Mouse (Mus musculus) kidney, embryonic 14.5 days (tissue): ENCODE data around the gene Ednra. TPM values are rescaled to one million over a fixed set of nuclear protein-coding genes. Genes with fewer than 3 reads are reported as not detected.

ENCODE experiments used
- ATAC-seq: fragments of 200-750 bp; cut with Nextera tagmentation; 2 replicates; pipeline ENCODE4 v1.8.0; 2017; ENCODE audit warnings: moderate number of reproducible peaks, mild to moderate bottlenecking, moderate TSS enrichment, moderate library complexity; ENCODE audit not compliant: low FRiP score, low TSS enrichment
- H3K27ac ChIP-seq: fragments of 300-500 bp; sonication (generic); 2 replicates; pipeline ENCODE4 v1.5.1; 2014; ENCODE audit warnings: low read depth, mild to moderate bottlenecking, low read length, moderate library complexity, mixed read lengths
- H3K27me3 ChIP-seq: fragments of 300-500 bp; sonication (generic); 2 replicates; pipeline ENCODE4 v1.6.1; 2014; ENCODE audit warnings: mild to moderate bottlenecking, low read length; ENCODE audit not compliant: control insufficient read depth, insufficient read depth
- H3K36me3 ChIP-seq: fragments of 300-500 bp; sonication (generic); 2 replicates; pipeline ENCODE4 v1.6.1; 2014; ENCODE audit warnings: low read length, mixed read lengths; ENCODE audit not compliant: control insufficient read depth, insufficient read depth
- H3K4me1 ChIP-seq: fragments of 300-500 bp; sonication (generic); 2 replicates; pipeline ENCODE4 v1.6.1; 2014; ENCODE audit warnings: low read length, mixed read lengths; ENCODE audit not compliant: control insufficient read depth, insufficient read depth
- H3K4me2 ChIP-seq: fragments of 300-500 bp; sonication (generic); replicated peaks from 2 replicates; pipeline ENCODE4 v1.6.1; 2014; ENCODE audit warnings: low read depth, mild to moderate bottlenecking, low read length
- H3K4me3 ChIP-seq: fragments of 300-500 bp; sonication (generic); 2 replicates; pipeline ENCODE4 v1.5.1; 2014; ENCODE audit warnings: mild to moderate bottlenecking, low read length
- H3K9ac ChIP-seq: fragments of 300-500 bp; sonication (generic); 2 replicates; pipeline ENCODE4 v1.6.1; 2014; ENCODE audit warnings: low read depth, mild to moderate bottlenecking, low read length, moderate library complexity
- H3K9me3 ChIP-seq: fragments of 300-500 bp; sonication (generic); 2 replicates; pipeline ENCODE4 v1.6.1; 2016; ENCODE audit warnings: low read length; ENCODE audit not compliant: control insufficient read depth
- WGBS: fragments of 180-500 bp; shearing (Covaris S2); extraction: QIAGEN DNeasy Blood & Tissue Kit; methylation state at CpG from one replicate; pipeline ENCODE4 v1.1.7; 2014; 5-methylcytosine and 5-hydroxymethylcytosine counted together
- polyA plus RNA-seq: library from polyadenylated mRNA; unstranded; fragments of >200 nt; fragmentation: Nextera tagmentation; extraction: Ambion mirVana; gene quantifications from 2 replicates; pipeline ENCODE4 v1.2.1, GENCODE M21; 2014

The Ednra gene
- polyA plus RNA-seq, 1 experiment from 2014 or later, result 28.9 TPM

DNA sequence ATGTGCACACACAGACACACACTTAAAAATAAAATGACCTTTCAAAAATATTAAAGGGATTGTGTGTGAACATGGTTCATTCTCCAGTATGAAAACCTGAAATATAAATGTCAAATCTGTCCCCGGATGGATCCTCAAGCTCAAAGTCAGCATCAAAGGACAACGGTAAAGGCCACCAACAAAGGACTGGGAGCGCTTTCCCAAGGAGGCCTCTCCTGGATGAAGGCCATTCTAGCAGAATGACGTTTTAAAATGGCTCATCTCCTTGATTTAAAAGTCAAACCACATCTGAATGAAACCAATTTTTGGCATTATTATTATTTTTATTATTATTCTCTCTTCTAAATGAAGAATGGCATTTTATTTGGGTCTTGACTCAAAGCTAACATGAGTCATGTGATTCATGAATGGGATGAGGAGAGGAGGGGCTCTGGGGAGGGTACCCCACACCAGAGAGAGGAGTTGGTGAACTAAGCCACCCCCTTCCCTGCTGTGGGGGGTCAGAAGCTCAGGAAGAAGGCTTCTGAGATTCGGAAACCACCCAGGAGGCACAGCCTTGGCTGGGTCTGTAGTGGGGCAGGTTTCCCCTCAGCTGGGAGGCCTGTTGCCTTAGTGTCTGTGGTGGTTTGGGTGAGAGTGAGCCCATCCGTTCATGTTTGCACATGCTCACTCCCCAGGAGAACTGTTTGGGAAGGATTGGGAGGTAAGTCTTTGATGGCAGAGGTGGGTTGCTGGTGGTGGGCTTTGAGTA lies 40.7 kb downstream of the Ednra start:
- H3K27ac ChIP-seq, result peak overlapping the region; percentile 51
- peaks cover 6% of the 10 kb centered on the region; the same call in 1 of the 2 replicates for H3K4me1 ChIP-seq
- H3K9me3 ChIP-seq, result no peaks in the 10 kb centered on the region
- H3K9ac ChIP-seq, result no peak overlapping the region
- no peak overlapping the region for H3K4me2 ChIP-seq
- WGBS, result 81% methylated on average over 6 of the region's 6 CpGs
- H3K36me3 ChIP-seq, result no peaks in the 10 kb centered on the region
- ATAC-seq, result no peak; the same call in 1 of the 2 replicates
- H3K27me3 ChIP-seq, result no peaks in the 10 kb centered on the region
- no peak overlapping the region for H3K4me3 ChIP-seq

DNA sequence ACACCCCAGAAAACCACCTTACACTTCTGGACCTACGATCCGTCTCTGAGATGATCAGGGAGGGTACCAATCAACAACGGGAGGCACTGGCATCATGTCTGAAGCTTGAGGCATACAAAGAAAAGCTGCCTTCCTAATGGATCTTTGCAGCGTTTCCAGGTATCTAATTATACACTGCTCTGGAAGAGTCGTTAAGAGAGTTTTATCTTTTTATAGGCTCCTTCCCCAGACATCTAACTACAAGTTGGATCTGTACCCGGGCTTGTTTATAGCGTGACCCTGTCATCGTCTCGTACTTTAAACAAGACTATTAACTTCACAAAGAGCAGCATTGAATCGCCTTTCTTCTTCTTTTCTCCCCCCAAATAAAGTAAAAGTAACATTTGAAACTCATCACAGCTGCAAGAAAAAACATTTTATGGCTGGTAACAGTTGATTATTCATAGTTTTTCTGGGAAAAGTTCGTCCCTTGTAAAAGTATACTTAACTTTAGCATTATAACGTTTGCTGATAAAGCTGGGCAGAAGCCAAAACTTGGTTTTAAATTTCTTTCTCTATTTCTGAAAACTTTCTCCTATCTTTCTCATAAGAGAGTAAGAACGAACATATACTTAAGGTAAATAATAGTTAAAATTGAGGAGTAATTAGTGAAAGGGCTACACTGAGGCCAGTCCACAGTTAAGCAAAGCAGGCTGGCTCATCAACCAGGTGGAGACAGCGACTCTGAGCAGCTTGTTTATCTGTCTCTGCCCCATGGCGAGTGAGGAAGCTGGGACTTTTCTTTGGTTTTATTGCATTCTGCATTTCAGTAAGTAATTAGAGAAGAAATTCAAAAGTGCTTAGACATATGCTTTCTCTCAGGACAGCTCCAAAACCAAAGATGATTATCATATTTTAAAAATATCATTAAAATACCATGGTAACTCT lies 42.0 kb downstream of the Ednra start:
- H3K36me3 ChIP-seq, result no peaks in the 10 kb centered on the region

DNA sequence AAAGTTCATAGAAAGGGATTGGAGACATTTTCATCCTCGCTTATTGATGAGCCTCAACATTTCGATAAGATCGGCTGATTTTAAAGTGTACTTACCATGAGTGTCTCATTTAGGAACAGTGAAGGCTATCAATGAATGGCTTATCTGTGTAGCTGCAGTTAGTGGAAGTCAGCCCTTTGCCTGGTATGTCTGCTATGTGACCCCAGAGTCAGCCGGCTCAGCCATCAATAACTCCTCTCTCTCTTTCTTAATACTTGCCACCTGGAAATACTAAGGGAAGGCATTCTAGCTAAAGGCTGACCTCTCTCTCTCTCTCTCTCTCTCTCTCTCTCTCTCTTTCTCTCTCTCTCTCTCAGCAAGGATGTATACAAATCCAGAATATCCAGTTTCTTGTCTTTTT lies 52.2 kb downstream of the Ednra start:
- H3K9me3 ChIP-seq, result no peaks in the 10 kb centered on the region
- H3K4me3 ChIP-seq, result no peak overlapping the region
- no peaks in the 10 kb centered on the region for H3K27me3 ChIP-seq
- H3K27ac ChIP-seq, result no peak overlapping the region
- no peak for ATAC-seq
- H3K9ac ChIP-seq, result no peak overlapping the region
- no peak overlapping the region for H3K4me2 ChIP-seq
- H3K36me3 ChIP-seq, result peaks cover 8% of the 10 kb centered on the region; the same call in 1 of the 2 replicates
- no peaks in the 10 kb centered on the region for H3K4me1 ChIP-seq
- WGBS, result 73% methylated on average over 4 of the region's 4 CpGs

More for the DNA sequence above, 42.0 kb downstream of the Ednra start:
- Histone ChIP-seq H3K4me2 (0 out of 2 replicates have a peak overlapping the region, but pooled peaks have one; percentile 8), H3K27me3 (no peaks in the 10 kb centered on the region), H3K4me3 (no peak overlapping the region), H3K4me1 (peaks cover 6% of the 10 kb centered on the region; the same call in 1 of the 2 replicates), H3K9me3 (no peaks in the 10 kb centered on the region), H3K9ac (0 out of 2 replicates have a peak overlapping the region, but pooled peaks have one; percentile 5), H3K27ac (peak overlapping the region; percentile 71)
- WGBS, result 20% methylated on average over 15 of the region's 15 CpGs
- no peak for ATAC-seq

DNA sequence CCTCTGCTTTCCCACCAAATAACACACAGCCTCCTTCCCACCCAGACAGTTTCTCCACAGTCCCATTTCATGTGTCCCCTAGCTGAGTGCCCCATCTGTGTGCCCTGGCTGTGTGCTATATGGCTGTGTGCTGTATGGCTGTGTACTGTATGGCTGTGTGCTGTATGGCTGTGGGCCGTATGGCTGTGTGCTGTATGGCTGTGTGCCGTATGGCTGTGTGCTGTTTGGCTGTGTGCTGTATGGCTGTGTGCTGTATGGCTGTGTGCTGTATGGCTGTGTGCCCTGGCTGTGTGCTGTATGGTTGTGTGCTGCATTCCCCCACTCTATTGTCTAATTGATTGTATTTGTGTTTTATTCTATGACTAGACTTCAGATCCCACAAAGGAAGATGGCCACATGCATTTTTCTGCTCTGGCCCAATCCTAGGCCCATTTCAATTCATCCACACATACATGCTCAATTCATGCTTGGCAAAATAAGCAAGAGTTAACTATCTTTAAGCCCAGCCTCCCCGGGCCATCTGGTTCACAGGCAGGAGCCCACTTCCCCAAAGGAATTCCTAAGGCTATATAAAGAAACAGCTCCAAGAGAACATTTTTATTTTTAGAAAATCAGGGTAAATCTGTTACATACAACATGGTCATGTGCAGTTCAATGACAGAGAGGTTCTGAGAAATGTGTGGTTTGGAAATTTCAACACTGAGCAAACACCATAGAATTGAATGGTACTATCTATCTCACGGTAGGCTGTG lies 53.5 kb downstream of the Ednra start:
- 84% methylated on average over 4 of the region's 4 CpGs for WGBS
- Histone ChIP-seq H3K36me3 (peaks cover 14% of the 10 kb centered on the region; the same call in 1 of the 2 replicates), H3K4me3 (no peak overlapping the region), H3K27ac (no peak overlapping the region), H3K9me3 (no peaks in the 10 kb centered on the region), H3K4me1 (no peaks in the 10 kb centered on the region), H3K4me2 (no peak overlapping the region), H3K27me3 (no peaks in the 10 kb centered on the region), H3K9ac (no peak overlapping the region)
- ATAC-seq, result no peak

DNA sequence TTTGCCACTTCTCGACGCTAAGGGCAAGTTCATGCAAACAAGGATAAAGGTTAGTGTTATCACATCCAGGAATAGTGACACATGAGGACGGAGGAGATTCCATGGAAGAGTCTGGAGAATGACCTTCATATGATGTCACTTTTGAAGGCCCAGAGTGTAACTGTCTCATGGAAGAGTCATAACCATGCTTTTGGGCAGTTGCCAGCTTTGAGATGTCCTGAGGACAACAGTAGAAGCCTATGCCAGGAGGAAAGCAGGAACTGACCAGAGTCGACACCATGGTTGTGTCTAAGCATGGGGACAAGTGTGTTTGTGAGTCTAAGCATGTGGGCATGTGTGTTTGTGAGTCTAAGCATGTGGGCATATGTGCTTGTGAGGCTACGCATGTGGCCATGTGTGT lies 56.3 kb downstream of the Ednra start:
- H3K9ac ChIP-seq, result no peak overlapping the region
- no peaks in the 10 kb centered on the region for H3K27me3 ChIP-seq
- H3K27ac ChIP-seq, result no peak overlapping the region
- H3K9me3 ChIP-seq, result no peaks in the 10 kb centered on the region
- ATAC-seq, result no peak
- no peak overlapping the region for H3K4me2 ChIP-seq
- no peak overlapping the region for H3K4me3 ChIP-seq
- H3K4me1 ChIP-seq, result no peaks in the 10 kb centered on the region
- peaks cover 27% of the 10 kb centered on the region; the same call in 1 of the 2 replicates for H3K36me3 ChIP-seq
- WGBS, result 90% methylated on average over 5 of the region's 5 CpGs

DNA sequence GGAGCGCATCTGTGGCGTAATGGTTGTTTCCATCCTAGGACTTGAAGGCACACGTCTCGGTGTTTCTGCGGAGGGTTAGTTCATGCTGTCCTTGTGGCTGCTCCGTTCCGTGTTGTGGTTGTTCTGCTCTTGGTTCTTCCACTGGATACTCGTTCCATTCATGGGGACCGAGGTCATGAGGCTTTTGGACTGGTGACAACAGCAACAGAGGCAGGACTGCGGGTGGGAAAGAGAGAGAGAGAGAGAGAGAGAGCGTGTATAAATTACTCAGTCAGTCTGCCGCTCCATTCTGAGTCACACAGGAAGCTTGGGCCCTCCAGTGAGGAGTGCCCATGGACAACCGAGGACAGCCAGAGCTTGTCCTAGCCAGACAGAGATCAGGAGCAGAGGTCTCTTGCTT lies 59.4 kb downstream of the Ednra start:
- Histone ChIP-seq H3K9ac (no peak overlapping the region), H3K27ac (no peak overlapping the region), H3K9me3 (no peaks in the 10 kb centered on the region), H3K4me2 (no peak overlapping the region), H3K27me3 (no peaks in the 10 kb centered on the region), H3K36me3 (peaks cover 22% of the 10 kb centered on the region; the same call in 1 of the 2 replicates), H3K4me3 (no peak overlapping the region), H3K4me1 (no peaks in the 10 kb centered on the region)
- WGBS, result 86% methylated on average over 13 of the region's 13 CpGs
- no peak for ATAC-seq

DNA sequence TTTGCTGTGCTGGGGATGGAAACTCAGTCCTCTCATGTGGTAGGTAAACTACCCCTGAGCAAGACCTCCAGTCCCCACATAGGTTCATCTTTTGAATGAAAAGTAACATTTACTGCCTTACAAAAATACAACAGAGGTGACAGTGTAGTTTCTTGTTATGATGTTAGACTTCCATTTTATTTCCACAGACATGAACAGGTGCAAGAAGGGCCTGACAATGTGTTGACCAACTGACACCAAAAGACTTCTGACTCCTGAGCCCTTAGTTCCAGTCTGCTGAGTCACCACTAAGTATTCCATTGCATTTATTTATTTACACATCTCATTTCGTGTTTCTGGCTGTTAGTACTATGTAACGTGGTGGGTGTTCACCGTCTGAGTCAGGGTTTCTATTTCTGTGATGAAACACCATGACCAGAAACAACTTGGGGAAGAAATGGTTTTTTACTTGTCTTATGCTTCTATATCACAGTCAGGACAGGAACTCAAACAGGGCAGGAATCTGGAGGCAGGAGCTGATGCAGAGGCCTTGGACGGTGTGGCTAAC lies 64.7 kb downstream of the Ednra start:
- Histone ChIP-seq H3K27ac (no peak overlapping the region), H3K4me1 (no peaks in the 10 kb centered on the region), H3K36me3 (peaks cover 2% of the 10 kb centered on the region; the same call in 1 of the 2 replicates), H3K9ac (no peak overlapping the region), H3K9me3 (no peaks in the 10 kb centered on the region), H3K27me3 (no peaks in the 10 kb centered on the region), H3K4me2 (no peak overlapping the region), H3K4me3 (no peak overlapping the region)
- ATAC-seq, result no peak
- 81% methylated on average over 4 of the region's 4 CpGs for WGBS

DNA sequence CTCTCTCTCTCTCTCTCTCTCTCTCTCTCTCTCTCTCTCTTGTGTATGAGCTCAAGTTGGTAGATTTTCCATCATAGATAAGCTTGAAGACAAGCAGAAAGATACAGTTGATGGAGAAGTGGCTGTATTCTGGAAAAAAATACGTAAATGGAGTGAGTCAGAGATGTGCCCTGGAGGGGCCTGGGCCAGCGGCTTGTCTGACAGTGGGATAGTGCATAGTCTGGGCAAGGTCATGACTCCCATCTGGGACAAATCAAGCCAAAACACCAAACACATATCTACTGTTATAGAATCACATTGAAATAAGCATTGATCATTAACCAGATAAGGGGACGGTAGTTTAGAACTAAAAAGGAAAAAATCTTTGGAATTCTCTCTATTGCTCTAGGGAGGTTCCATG lies 65.9 kb downstream of the Ednra start:
- WGBS, result 66% methylated on average over 3 of the region's 3 CpGs

More for the DNA sequence above, 65.9 kb downstream of the Ednra start:
- no peak overlapping the region for H3K27ac ChIP-seq
- no peaks in the 10 kb centered on the region for H3K4me1 ChIP-seq
- H3K4me3 ChIP-seq, result no peak overlapping the region
- ATAC-seq, result no peak
- H3K36me3 ChIP-seq, result no peaks in the 10 kb centered on the region
- no peaks in the 10 kb centered on the region for H3K9me3 ChIP-seq
- H3K4me2 ChIP-seq, result no peak overlapping the region
- H3K9ac ChIP-seq, result no peak overlapping the region
- H3K27me3 ChIP-seq, result no peaks in the 10 kb centered on the region
